Mouse (Mus musculus) MEL (cell line): ENCODE measurements at regions not wholly inside any gene's neighbourhood (a gene's known extent, or its start where the extent isn't known, plus 50 kb on each side); places are given as distances from the start of the nearest gene placed in this dataset.
A peak's percentile ranks its signal among the peaks of the same experiment; 100 is the strongest.
"Not testable (repeated sequence)": the region's sequence is repeated elsewhere in the genome, so short reads cannot be mapped to it uniquely, and the experiment has no call there.

Experiments used
- DNase-seq: peaks from one replicate; pipeline ENCODE4 v3.0.0; 2011; ENCODE audit warnings: low read depth, low spot score
- H3K27ac ChIP-seq: 2 replicates; pipeline ENCODE4 v1.5.1; 2012; ENCODE audit warnings: low read depth, mild to moderate bottlenecking, control low read depth, low read length, moderate library complexity; ENCODE audit not compliant: control insufficient read depth
- H3K27me3 ChIP-seq, 2 experiments: fragments of 150-350 bp in 1 of 2; sonication (generic) in 1 of 2; 2 replicates each; pipeline ENCODE4 v1.6.1; 2012; ENCODE audit warnings: low read length in 2 of 2, mild to moderate bottlenecking in 2 of 2, improper control_type of control experiment in 1 of 2, moderate library complexity in 1 of 2; ENCODE audit not compliant: insufficient read depth in 2 of 2, control insufficient read depth in 1 of 2
- H3K36me3 ChIP-seq, 2 experiments: 2 replicates each; pipeline ENCODE4 v1.6.1; 2012 to 2014; ENCODE audit warnings: low read length in 2 of 2, improper control_type of control experiment in 1 of 2, inconsistent platforms in 1 of 2, mild to moderate bottlenecking in 1 of 2; ENCODE audit not compliant: insufficient read depth in 2 of 2, control insufficient read depth in 1 of 2
- H3K4me1 ChIP-seq, 2 experiments: fragments of 150-350 bp in 1 of 2; sonication (generic) in 1 of 2; 2 replicates each; pipeline ENCODE4 v1.6.1; 2012; ENCODE audit warnings: low read length in 2 of 2, improper control_type of control experiment in 1 of 2, mild to moderate bottlenecking in 1 of 2; ENCODE audit not compliant: insufficient read depth in 2 of 2, control insufficient read depth in 1 of 2
- H3K4me3 ChIP-seq, 2 experiments: fragments of 150-350 bp in 1 of 2; sonication (generic) in 1 of 2; 2 replicates each; pipeline ENCODE4 v1.5.1; 2012; ENCODE audit warnings: low read depth in 2 of 2, low read length in 2 of 2, mild to moderate bottlenecking in 2 of 2, moderate library complexity in 2 of 2, control low read depth in 1 of 2, improper control_type of control experiment in 1 of 2; ENCODE audit not compliant: control insufficient read depth in 1 of 2, insufficient read depth in 1 of 2
- H3K79me2 ChIP-seq: 2 replicates; pipeline ENCODE4 v1.6.1; 2012; ENCODE audit warnings: mild to moderate bottlenecking, low read length, moderate library complexity; ENCODE audit not compliant: control insufficient read depth, poor library complexity, insufficient read depth
- H3K9ac ChIP-seq: 2 replicates; pipeline ENCODE4 v1.6.1; 2012; ENCODE audit warnings: low read depth, mild to moderate bottlenecking, control low read depth, low read length, moderate library complexity; ENCODE audit not compliant: control insufficient read depth, poor library complexity, severe bottlenecking
- H3K9me3 ChIP-seq: fragments of 150-350 bp; sonication (generic); replicated peaks from 2 replicates; pipeline ENCODE4 v1.6.1; 2012; ENCODE audit warnings: mild to moderate bottlenecking, low read length, improper control_type of control experiment, moderate library complexity; ENCODE audit not compliant: insufficient read depth
- E2F4 ChIP-seq: IDR thresholded peaks from 2 replicates; pipeline ENCODE4 v1.6.1; 2011; ENCODE audit warnings: low read depth, low read length, improper control_type of control experiment, borderline replicate concordance
- MYB ChIP-seq: IDR thresholded peaks from 2 replicates; pipeline ENCODE4 v1.6.1; 2011; ENCODE audit warnings: mild to moderate bottlenecking, low read depth, low read length, improper control_type of control experiment
- RAD21 ChIP-seq: IDR thresholded peaks from 2 replicates; pipeline ENCODE4 v1.6.1; 2011; ENCODE audit warnings: mild to moderate bottlenecking, low read depth, low read length, improper control_type of control experiment
- TCF12 ChIP-seq: IDR thresholded peaks from 2 replicates; pipeline ENCODE4 v1.6.1; 2014; ENCODE audit warnings: low read depth, mild to moderate bottlenecking, inconsistent platforms, low read length, improper control_type of control experiment, moderate library complexity
- ZC3H11A ChIP-seq: IDR thresholded peaks from 2 replicates; pipeline ENCODE4 v1.6.1; 2012; ENCODE audit warnings: low read depth, mild to moderate bottlenecking, inconsistent platforms, low read length, improper control_type of control experiment

DNA sequence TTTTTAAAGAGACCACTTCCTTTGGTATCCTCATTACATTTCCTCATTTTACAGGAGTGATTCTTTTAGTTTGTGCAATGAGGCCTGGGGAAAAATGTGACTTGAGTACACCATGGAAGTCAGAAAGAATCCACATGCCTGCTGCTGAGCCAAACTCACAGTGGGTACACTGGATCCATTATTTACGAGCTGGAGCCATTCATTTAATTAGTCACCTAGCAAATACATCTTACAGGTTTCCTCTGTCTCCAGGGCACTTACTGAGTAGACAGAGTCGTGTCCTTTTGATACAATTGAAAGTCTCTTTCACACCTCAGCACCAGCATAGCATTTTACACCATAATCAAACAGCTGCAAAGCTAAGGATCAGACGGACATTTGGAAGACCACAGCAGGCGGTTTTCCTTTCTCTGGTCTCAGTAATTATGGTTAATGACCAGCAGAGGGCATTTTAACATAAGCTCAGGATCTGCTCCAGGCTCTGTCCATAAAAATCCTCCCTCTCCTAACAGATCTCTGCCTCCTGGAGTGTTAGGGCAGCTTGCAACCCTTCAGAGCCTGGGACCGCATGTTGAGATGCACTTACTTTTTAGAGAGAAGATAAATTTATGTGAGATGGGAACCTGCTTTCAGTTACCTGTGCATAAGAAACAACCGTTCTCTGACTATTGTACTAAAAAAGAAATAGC lies 159.3 kb upstream of the Gm30302 start:
- not testable (repeated sequence) for H3K4me1 ChIP-seq, H3K79me2 ChIP-seq, H3K9me3 ChIP-seq, H3K36me3 ChIP-seq, H3K9ac ChIP-seq, H3K27me3 ChIP-seq, DNase-seq, H3K4me3 ChIP-seq, H3K27ac ChIP-seq
- peak; percentile 11 for TF ChIP-seq RAD21

DNA sequence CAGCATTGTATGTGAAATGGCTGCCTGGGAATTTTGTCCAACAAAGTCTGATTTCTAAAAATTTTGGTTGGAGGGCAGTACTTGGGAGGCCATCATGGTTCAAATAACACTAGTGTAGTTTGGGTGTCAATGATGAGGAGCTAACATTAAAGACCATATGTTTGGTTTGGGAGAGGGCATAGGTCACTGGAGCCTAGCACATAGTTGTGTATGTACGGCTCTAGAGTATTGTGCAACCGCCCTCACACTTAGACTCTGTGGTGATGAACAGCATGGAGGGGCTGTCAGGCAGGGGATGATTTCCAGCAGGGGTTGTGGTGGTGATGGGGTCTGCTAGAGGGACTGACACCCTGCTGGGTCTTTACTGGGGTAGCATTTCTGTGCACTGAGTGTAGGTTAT lies 117.0 kb upstream of the Gm30302 start:
- Histone ChIP-seq H3K36me3 (no peaks in the 10 kb centered on the region), H3K4me1 (no peaks in the 10 kb centered on the region), H3K79me2 (no peaks in the 10 kb centered on the region), H3K9ac (no peak overlapping the region), H3K27me3 (no peaks in the 10 kb centered on the region), H3K27ac (no peak overlapping the region), H3K9me3 (no peaks in the 10 kb centered on the region), H3K4me3 (no peak overlapping the region)
- TF ChIP-seq TCF12: no peak
- TF ChIP-seq MYB: no peak
- TF ChIP-seq E2F4: no peak
- no peak for TF ChIP-seq ZC3H11A
- no peak for DNase-seq
